Mouse (Mus musculus): ENCODE data around the gene Ifnar2. TPM values are rescaled to one million over a fixed set of nuclear protein-coding genes. Genes with fewer than 3 reads are reported as not detected.

Gene Ifnar2
- polyA plus RNA-seq (2015; fragmentation: Nextera tagmentation; extraction: Ambion mirVana): 35.4 and 38.7 TPM in 2 replicates

DNA sequence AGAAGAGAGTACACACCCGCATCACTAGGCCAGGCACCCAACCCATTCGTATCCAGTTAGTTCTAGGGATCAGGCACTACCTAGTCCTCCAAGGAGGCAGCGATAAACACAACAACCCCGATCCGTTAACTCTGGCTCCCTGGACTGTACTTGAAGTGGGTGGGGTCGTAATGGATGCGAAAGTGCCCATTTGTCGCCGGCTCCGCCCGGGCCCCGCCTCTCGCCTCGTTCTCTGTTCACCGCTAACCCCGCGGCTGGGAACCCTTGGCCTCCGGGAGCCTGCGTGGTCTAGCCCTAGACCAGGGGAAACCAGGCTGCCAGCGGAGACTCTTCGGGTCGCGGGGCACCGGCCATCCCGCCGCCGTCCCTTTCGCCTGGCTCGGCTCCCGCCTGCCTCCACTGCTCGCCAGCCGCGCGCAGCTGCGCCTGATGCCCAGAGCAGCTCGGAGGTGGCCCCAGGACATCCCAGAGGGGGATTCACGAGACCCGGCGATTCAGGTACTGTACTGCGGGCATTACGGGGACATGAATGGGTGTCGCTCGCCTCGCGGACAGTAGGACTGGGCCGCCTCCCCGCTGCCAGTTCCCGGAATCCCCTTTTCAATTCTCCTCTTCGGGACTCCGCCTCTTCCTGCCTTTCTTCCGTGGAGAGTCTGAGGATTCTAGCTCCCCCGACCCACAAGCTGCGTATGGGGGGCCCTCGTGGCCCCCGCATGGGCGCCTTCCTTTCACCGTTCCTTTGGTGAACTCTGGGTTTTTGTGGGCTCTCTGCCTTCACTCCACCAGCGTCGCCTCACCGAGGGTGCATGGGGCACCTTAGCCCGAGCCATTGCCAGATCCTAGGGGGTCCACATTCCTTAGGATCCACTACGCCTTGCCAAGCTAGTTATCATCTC, at the start of gene Ifnar2:
TSS of gene Ifnar2 (plus strand) at position 207 of the 896 bp plus-strand sequence.
- Histone ChIP-seq H3K4me2 (ENCODE audit: low read length) (peak within 1 kb of the TSS; percentile 81), H3K4me1 (ENCODE audit: control insufficient read depth, insufficient read depth, low read length) (peaks cover 8% of the 10 kb centered on the region), H3K9me3 (replicated peaks; ENCODE audit: control insufficient read depth, low read length, poor library complexity, severe bottlenecking) (no peaks in the 10 kb centered on the region), H3K36me3 (ENCODE audit: control insufficient read depth, insufficient read depth, low read length) (no peaks in the 10 kb centered on the region), H3K27me3 (ENCODE audit: control insufficient read depth, insufficient read depth, low read depth, low read length) (no peaks in the 10 kb centered on the region), H3K4me3 (ENCODE audit: low read depth, low read length) (peak within 1 kb of the TSS; percentile 82), H3K9ac (ENCODE audit: low read depth, low read length) (peak within 1 kb of the TSS; percentile 91), H3K27ac (ENCODE audit: low read length) (peak within 1 kb of the TSS; percentile 96)
- ATAC-seq: peak; percentile 97
- WGBS: under 1% methylated on average over 62 of the region's 62 CpGs

DNA sequence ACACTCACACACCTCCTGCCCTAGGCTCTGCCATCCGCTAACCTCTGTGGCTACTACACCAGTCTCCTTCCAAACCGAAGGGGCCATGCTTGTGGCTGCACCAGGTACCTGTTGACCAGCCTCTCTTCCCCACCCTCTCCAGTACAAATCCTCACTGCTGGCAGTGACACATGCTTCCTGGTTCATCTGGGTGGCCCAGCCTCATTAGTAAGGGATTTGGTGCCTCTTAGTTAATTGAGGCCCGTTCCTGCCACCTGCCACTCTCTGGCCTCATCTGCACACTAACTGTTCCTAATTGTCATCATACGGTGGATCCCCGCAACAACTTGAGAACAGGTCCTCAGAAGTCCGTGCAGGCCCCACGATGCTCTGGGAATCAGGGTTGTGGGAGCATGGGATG, 45.0 kb upstream of the Ifnar2 start:
- WGBS: 32% methylated on average over 7 of the region's 7 CpGs
- H3K9me3 ChIP-seq (replicated peaks; ENCODE audit: control insufficient read depth, low read length, poor library complexity, severe bottlenecking): no peaks in the 10 kb centered on the region
- no peak for ATAC-seq
- no peaks in the 10 kb centered on the region for H3K4me1 ChIP-seq (ENCODE audit: control insufficient read depth, insufficient read depth, low read length)
- H3K4me2 ChIP-seq (ENCODE audit: low read length): no peak overlapping the region
- no peak overlapping the region for H3K9ac ChIP-seq (ENCODE audit: low read depth, low read length)
- H3K27ac ChIP-seq (ENCODE audit: low read length): no peak overlapping the region
- no peak overlapping the region for H3K4me3 ChIP-seq (ENCODE audit: low read depth, low read length)
- no peaks in the 10 kb centered on the region for H3K36me3 ChIP-seq (ENCODE audit: control insufficient read depth, insufficient read depth, low read length)
- H3K27me3 ChIP-seq (ENCODE audit: control insufficient read depth, insufficient read depth, low read depth, low read length): peaks cover 3% of the 10 kb centered on the region

DNA sequence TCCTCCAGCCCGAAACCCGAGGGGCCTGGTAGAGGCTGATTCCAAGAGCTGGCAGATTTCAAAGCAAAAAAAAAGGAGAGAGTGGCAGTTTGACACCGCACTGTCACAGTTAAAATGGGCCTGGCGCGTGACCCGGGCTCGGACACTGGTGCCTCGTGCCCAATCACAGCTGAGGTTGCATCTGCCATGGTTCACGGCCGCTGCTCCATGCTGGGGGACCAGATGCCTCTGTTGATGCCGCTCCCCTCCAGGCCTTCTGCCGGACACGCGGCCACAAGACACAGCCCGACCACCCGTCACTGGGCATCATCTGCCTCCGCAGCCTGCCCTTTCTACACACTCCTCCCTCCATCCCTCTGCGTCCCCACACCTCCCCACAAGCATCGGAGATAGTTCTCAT, 43.7 kb upstream of the Ifnar2 start:
- no peaks in the 10 kb centered on the region for H3K9me3 ChIP-seq (replicated peaks; ENCODE audit: control insufficient read depth, low read length, poor library complexity, severe bottlenecking)
- H3K27ac ChIP-seq (ENCODE audit: low read length): no peak overlapping the region
- H3K27me3 ChIP-seq (ENCODE audit: control insufficient read depth, insufficient read depth, low read depth, low read length): no peaks in the 10 kb centered on the region; the same call in 1 of the 2 replicates
- no peak for ATAC-seq
- H3K9ac ChIP-seq (ENCODE audit: low read depth, low read length): no peak overlapping the region
- no peaks in the 10 kb centered on the region for H3K36me3 ChIP-seq (ENCODE audit: control insufficient read depth, insufficient read depth, low read length)
- 71% methylated on average over 19 of the region's 19 CpGs for WGBS
- H3K4me2 ChIP-seq (ENCODE audit: low read length): no peak overlapping the region
- no peaks in the 10 kb centered on the region for H3K4me1 ChIP-seq (ENCODE audit: control insufficient read depth, insufficient read depth, low read length)
- no peak overlapping the region for H3K4me3 ChIP-seq (ENCODE audit: low read depth, low read length)

DNA sequence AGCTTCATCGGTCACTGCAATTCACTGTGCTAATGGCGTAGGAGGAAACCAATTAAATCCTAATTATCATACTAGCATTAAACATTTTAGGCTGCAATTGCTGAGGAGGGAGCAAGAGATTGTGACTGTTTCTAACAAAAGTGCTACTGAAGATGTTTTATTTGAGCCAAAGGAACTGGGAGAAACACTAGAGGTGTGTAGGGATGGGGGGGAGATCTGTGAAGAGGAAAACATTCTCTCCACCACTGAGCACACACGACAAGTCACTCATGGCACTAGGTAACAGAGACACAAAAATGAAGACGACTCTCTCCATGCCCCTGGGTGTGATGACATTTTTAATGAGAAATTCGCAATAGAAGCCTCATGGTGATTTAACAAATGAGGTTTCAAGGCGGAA, 42.1 kb upstream of the Ifnar2 start:
- Histone ChIP-seq H3K27me3 (ENCODE audit: control insufficient read depth, insufficient read depth, low read depth, low read length) (no peaks in the 10 kb centered on the region; the same call in 1 of the 2 replicates), H3K27ac (ENCODE audit: low read length) (no peak overlapping the region), H3K4me1 (ENCODE audit: control insufficient read depth, insufficient read depth, low read length) (peaks cover 2% of the 10 kb centered on the region; the same call in 1 of the 2 replicates), H3K4me2 (ENCODE audit: low read length) (no peak overlapping the region), H3K36me3 (ENCODE audit: control insufficient read depth, insufficient read depth, low read length) (no peaks in the 10 kb centered on the region), H3K9ac (ENCODE audit: low read depth, low read length) (no peak overlapping the region), H3K9me3 (replicated peaks; ENCODE audit: control insufficient read depth, low read length, poor library complexity, severe bottlenecking) (no peaks in the 10 kb centered on the region), H3K4me3 (ENCODE audit: low read depth, low read length) (no peak overlapping the region)
- ATAC-seq: no peak
- 62% methylated on average over 6 of the region's 6 CpGs for WGBS

DNA sequence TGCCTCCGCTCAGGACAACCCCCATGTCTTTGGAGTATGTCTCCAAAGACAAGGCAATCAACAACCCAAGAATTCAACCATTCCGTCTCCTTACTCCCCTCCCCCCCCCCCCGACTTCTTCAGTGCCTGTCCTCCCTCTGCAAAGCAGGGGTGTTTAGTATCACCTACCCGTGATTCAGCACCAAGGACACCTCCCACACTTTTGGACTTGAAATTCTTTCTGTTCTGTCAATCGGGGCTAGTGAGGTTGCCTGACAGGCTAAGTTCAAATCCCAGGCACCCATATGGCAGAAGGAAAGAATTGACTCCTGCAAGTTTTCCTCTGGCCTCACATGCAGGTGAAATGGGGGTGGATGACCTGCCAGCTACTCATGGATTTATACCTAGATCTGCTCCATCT, 41.4 kb upstream of the Ifnar2 start:
- Histone ChIP-seq H3K9me3 (replicated peaks; ENCODE audit: control insufficient read depth, low read length, poor library complexity, severe bottlenecking) (no peaks in the 10 kb centered on the region), H3K36me3 (ENCODE audit: control insufficient read depth, insufficient read depth, low read length) (no peaks in the 10 kb centered on the region), H3K4me2 (ENCODE audit: low read length) (no peak overlapping the region), H3K4me1 (ENCODE audit: control insufficient read depth, insufficient read depth, low read length) (peaks cover 2% of the 10 kb centered on the region; the same call in 1 of the 2 replicates), H3K27ac (ENCODE audit: low read length) (no peak overlapping the region), H3K9ac (ENCODE audit: low read depth, low read length) (no peak overlapping the region), H3K4me3 (ENCODE audit: low read depth, low read length) (no peak overlapping the region), H3K27me3 (ENCODE audit: control insufficient read depth, insufficient read depth, low read depth, low read length) (no peaks in the 10 kb centered on the region; the same call in 1 of the 2 replicates)
- 45% methylated on average over 5 of the region's 5 CpGs for WGBS
- no peak for ATAC-seq

DNA sequence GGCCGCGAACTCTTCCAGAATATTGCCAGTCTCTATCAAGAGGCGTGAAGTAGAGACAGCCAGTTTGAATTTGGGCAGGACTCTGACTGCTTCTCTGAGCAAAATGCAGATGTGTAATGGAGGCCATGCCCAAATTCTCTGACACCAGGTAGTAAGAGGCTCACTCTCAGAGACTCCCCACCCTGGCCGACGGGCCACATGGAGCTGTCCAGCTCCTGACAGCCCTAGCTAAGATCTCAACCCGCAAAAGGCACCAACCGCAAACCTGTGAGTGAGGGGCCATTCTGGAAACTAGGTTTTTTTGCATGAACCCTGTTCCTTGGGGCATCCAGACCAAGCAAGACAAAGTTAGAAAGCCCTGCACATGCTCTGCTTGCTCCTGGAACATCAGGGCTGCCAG, 39.7 kb upstream of the Ifnar2 start:
- H3K4me2 ChIP-seq (ENCODE audit: low read length): no peak overlapping the region
- H3K27me3 ChIP-seq (ENCODE audit: control insufficient read depth, insufficient read depth, low read depth, low read length): no peaks in the 10 kb centered on the region; the same call in 1 of the 2 replicates
- no peak overlapping the region for H3K9ac ChIP-seq (ENCODE audit: low read depth, low read length)
- H3K9me3 ChIP-seq (replicated peaks; ENCODE audit: control insufficient read depth, low read length, poor library complexity, severe bottlenecking): no peaks in the 10 kb centered on the region
- 72% methylated on average over 7 of the region's 7 CpGs for WGBS
- H3K4me3 ChIP-seq (ENCODE audit: low read depth, low read length): no peak overlapping the region
- no peak overlapping the region for H3K27ac ChIP-seq (ENCODE audit: low read length)
- no peak for ATAC-seq
- no peaks in the 10 kb centered on the region for H3K36me3 ChIP-seq (ENCODE audit: control insufficient read depth, insufficient read depth, low read length)
- H3K4me1 ChIP-seq (ENCODE audit: control insufficient read depth, insufficient read depth, low read length): peaks cover 2% of the 10 kb centered on the region; the same call in 1 of the 2 replicates

DNA sequence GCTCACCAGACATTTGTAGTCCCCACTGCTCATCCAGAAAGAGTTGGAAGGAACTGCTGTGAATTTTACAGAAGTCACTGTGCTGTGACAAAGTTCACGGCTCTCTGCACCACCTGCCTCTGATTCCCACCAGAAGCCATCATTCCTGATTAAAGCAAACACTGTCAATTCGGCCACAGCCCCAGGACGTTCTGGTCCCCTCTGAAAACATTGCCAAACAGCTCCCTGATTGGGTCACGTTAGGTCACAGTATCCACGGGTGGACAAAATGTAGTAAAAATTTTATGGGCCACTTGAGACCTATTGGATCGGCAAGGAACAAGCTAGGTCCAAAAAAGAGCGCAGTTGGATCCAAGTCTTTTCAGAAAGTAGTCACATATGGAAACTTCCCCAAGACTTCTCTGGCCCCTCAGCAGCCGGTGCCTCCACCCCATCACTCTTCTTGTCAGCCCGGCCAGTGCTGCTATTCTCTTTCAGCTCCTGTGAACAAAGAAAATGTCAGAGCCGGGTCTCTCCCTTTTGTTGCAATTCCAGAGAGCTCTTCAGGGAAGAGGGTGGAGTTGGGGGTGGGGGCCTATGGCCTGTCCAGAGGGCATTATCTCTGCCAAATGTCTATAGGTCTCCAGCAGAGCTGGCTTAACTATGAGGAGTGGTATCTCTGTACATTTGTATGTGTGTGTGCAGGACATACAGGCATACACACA, 38.2 kb upstream of the Ifnar2 start:
- no peaks in the 10 kb centered on the region for H3K36me3 ChIP-seq (ENCODE audit: control insufficient read depth, insufficient read depth, low read length)
- no peaks in the 10 kb centered on the region; the same call in 1 of the 2 replicates for H3K27me3 ChIP-seq (ENCODE audit: control insufficient read depth, insufficient read depth, low read depth, low read length)
- H3K4me3 ChIP-seq (ENCODE audit: low read depth, low read length): no peak overlapping the region
- H3K4me2 ChIP-seq (ENCODE audit: low read length): no peak overlapping the region
- no peak overlapping the region for H3K27ac ChIP-seq (ENCODE audit: low read length)
- no peaks in the 10 kb centered on the region for H3K9me3 ChIP-seq (replicated peaks; ENCODE audit: control insufficient read depth, low read length, poor library complexity, severe bottlenecking)
- ATAC-seq: no peak
- H3K4me1 ChIP-seq (ENCODE audit: control insufficient read depth, insufficient read depth, low read length): peaks cover 2% of the 10 kb centered on the region; the same call in 1 of the 2 replicates
- WGBS: 8% methylated on average over 10 of the region's 10 CpGs
- no peak overlapping the region for H3K9ac ChIP-seq (ENCODE audit: low read depth, low read length)

DNA sequence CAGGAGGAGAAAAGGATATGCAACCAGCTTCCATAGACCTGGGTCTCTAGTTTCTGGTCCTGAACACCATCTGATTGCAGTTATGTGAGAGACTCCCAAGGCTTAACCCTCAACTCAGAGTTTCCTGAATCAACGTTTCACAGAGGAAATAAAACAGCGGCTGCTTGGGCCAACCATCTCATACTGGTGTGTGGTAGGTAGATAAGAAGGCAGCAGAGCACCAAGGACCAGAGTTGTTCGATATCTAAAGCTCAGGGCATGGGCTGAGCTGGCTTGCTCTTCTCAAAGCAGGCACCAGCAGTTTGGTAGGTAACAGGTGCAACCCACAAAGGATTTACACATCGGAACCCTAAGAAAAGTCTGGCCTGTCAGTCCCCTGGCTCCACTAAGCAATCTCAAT, 35.8 kb upstream of the Ifnar2 start:
- no peaks in the 10 kb centered on the region for H3K9me3 ChIP-seq (replicated peaks; ENCODE audit: control insufficient read depth, low read length, poor library complexity, severe bottlenecking)
- ATAC-seq: no peak
- H3K36me3 ChIP-seq (ENCODE audit: control insufficient read depth, insufficient read depth, low read length): no peaks in the 10 kb centered on the region
- no peaks in the 10 kb centered on the region for H3K27me3 ChIP-seq (ENCODE audit: control insufficient read depth, insufficient read depth, low read depth, low read length)
- H3K9ac ChIP-seq (ENCODE audit: low read depth, low read length): no peak overlapping the region
- H3K4me2 ChIP-seq (ENCODE audit: low read length): no peak overlapping the region
- H3K4me1 ChIP-seq (ENCODE audit: control insufficient read depth, insufficient read depth, low read length): peaks cover 2% of the 10 kb centered on the region; the same call in 1 of the 2 replicates
- WGBS: 87% methylated on average over 4 of the region's 4 CpGs
- no peak overlapping the region for H3K4me3 ChIP-seq (ENCODE audit: low read depth, low read length)
- H3K27ac ChIP-seq (ENCODE audit: low read length): no peak overlapping the region

Data from midbrain, embryonic 16.5 days (tissue).